Comparison of ENCODE assay signal across 22 mouse cellular contexts in genomic region chrX:38429455-38429854, GRCm38 (mm10).
"Had no signal": no experiment of that assay in that cellular context is flagged by ENCODE, and none has a peak within 500 bp of the region (broad histone marks: within the 10 kb centered on the region; RNA-seq: fewer than 3 reads in every experiment).

No protein-coding gene starts in this region.

- H3K27me3 ChIP-seq: heart, embryonic 13.5 days; heart, embryonic 15.5 days; hindbrain, embryonic 12.5 days; intestine, embryonic 15.5 days; limb, embryonic 12.5 days; liver, embryonic 13.5 days; liver, embryonic 15.5 days had no signal

- H3K9me3 ChIP-seq: heart, embryonic 13.5 days; heart, embryonic 15.5 days; hindbrain, embryonic 12.5 days; intestine, embryonic 15.5 days; limb, embryonic 10.5 days; limb, embryonic 12.5 days; liver, embryonic 13.5 days; liver, embryonic 15.5 days had no signal

- H3K4me3 ChIP-seq: heart, adult 2 months; heart, embryonic 13.5 days; heart, embryonic 15.5 days; hindbrain, embryonic 12.5 days; intestine, embryonic 15.5 days; left cerebral cortex, adult 2 months; limb, embryonic 10.5 days; limb, embryonic 12.5 days; liver, embryonic 13.5 days; liver, embryonic 15.5 days had no signal

- DNase-seq: gastrocnemius, postnatal 36 days; heart, postnatal 14 days; heart, postnatal 36 days; kidney, postnatal 10 days; kidney, postnatal 25 days; liver; liver, embryonic 13.5 days; liver, postnatal 0 days had no signal

- H3K4me2 ChIP-seq: heart, embryonic 11.5 days; heart, embryonic 13.5 days; heart, embryonic 15.5 days; hindbrain, embryonic 12.5 days; hindbrain, embryonic 14.5 days; intestine, embryonic 15.5 days; limb, embryonic 12.5 days; liver, embryonic 13.5 days; liver, embryonic 15.5 days had no signal

- H3K4me1 ChIP-seq: heart, embryonic 13.5 days; heart, embryonic 15.5 days; hindbrain, embryonic 12.5 days; intestine, embryonic 15.5 days; limb, embryonic 10.5 days; limb, embryonic 12.5 days; liver, embryonic 13.5 days; liver, embryonic 15.5 days had no signal

- H3K36me3 ChIP-seq: intestine, embryonic 15.5 days had no signal

- H3K9ac ChIP-seq: heart, embryonic 13.5 days; heart, embryonic 15.5 days; hindbrain, embryonic 12.5 days; hindbrain, embryonic 14.5 days; intestine, embryonic 15.5 days; limb, embryonic 12.5 days; liver, embryonic 13.5 days; liver, embryonic 15.5 days; liver, postnatal 0 days had no signal

- H3K27ac ChIP-seq: heart, adult 2 months; heart, embryonic 13.5 days; heart, embryonic 15.5 days; hindbrain, embryonic 12.5 days; hindbrain, embryonic 14.5 days; intestine, embryonic 15.5 days; left cerebral cortex, adult 2 months; limb, embryonic 10.5 days; limb, embryonic 12.5 days; liver, embryonic 13.5 days; liver, embryonic 15.5 days had no signal

- ATAC-seq: hindbrain, embryonic 16.5 days; inflammation-experienced regulatory T-cells, adult 6 months; intestine, embryonic 15.5 days; intestine, postnatal 0 days; liver, postnatal 0 days had no signal
